Mouse (Mus musculus): ENCODE data around the gene Ints6. TPM values are rescaled to one million over a fixed set of nuclear protein-coding genes. Genes with fewer than 3 reads are reported as not detected.

Gene Ints6
- polyA plus RNA-seq, 1 experiment: 8.8 TPM

DNA sequence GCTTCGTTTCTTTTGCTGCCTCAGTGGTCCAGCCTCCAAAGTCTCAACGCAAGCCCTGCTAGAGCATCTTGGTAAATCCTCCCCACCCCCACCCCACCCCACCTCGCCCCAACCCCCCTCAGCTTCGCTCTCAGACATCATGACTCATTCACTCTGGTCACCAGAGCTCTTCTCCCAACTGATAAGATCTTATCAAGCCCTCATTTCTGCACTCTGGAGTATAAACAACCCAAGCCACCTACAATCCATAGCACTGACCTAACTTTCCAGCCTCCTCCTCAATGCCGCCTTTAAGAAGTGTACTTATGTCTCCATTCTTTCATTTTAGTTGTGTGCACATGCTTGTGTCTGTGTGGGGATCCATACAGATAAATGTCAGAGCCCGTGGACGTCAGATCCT lies 34.8 kb upstream of the Ints6 start:
- Histone ChIP-seq H3K4me3 (ENCODE audit: control insufficient read depth, insufficient read depth, low read length) (no peak overlapping the region), H3K36me3 (ENCODE audit: control insufficient read depth, insufficient read depth, low read length) (no peaks in the 10 kb centered on the region), H3K27me3 (ENCODE audit: control insufficient read depth, insufficient read depth, low read length) (no peaks in the 10 kb centered on the region), H3K4me1 (replicated peaks; ENCODE audit: control insufficient read depth, insufficient read depth, low read length) (peaks cover 3% of the 10 kb centered on the region), H3K27ac (ENCODE audit: control insufficient read depth, insufficient read depth, low read length) (no peak overlapping the region)
- 85% methylated on average over 7 of the region's 7 CpGs for WGBS
- TF ChIP-seq POLR2A (IDR thresholded peaks at IDR 0.05; ENCODE audit: control insufficient read depth, extremely low read depth, insufficient read depth, low read length, poor library complexity) (no peak), CTCF (IDR thresholded peaks at IDR 0.05; ENCODE audit: borderline replicate concordance, control insufficient read depth, extremely low read depth, insufficient read depth, low read length, poor library complexity) (no peak)
- DNase-seq: no peak

DNA sequence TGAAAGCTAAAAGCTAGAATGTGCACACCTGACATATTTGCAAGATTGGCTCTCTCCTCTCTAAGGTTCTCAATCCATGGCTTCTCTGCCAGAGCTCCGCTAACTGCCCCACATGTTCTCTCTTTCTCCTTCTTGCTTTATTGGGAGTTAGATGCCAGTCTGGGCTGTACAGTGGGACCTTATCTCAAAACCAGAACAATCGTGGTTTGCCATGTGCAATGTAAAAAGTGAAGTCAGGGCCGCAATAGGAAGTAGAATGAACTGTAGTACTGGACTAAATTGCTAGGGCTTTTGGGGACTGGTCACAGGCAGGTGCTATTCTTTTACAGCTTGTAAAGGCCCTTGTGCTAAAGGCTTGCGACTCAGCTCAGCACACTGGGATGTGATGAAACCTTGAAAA lies 28.3 kb upstream of the Ints6 start:
- TF ChIP-seq CTCF (IDR thresholded peaks at IDR 0.05; ENCODE audit: borderline replicate concordance, control insufficient read depth, extremely low read depth, insufficient read depth, low read length, poor library complexity) (no peak), POLR2A (IDR thresholded peaks at IDR 0.05; ENCODE audit: control insufficient read depth, extremely low read depth, insufficient read depth, low read length, poor library complexity) (no peak)
- DNase-seq: no peak
- H3K27ac ChIP-seq (ENCODE audit: control insufficient read depth, insufficient read depth, low read length): no peak overlapping the region
- H3K27me3 ChIP-seq (ENCODE audit: control insufficient read depth, insufficient read depth, low read length): no peaks in the 10 kb centered on the region
- no peaks in the 10 kb centered on the region for H3K36me3 ChIP-seq (ENCODE audit: control insufficient read depth, insufficient read depth, low read length)
- WGBS: 35% methylated on average over 4 of the region's 4 CpGs
- H3K4me3 ChIP-seq (ENCODE audit: control insufficient read depth, insufficient read depth, low read length): no peak overlapping the region
- no peaks in the 10 kb centered on the region for H3K4me1 ChIP-seq (replicated peaks; ENCODE audit: control insufficient read depth, insufficient read depth, low read length)

DNA sequence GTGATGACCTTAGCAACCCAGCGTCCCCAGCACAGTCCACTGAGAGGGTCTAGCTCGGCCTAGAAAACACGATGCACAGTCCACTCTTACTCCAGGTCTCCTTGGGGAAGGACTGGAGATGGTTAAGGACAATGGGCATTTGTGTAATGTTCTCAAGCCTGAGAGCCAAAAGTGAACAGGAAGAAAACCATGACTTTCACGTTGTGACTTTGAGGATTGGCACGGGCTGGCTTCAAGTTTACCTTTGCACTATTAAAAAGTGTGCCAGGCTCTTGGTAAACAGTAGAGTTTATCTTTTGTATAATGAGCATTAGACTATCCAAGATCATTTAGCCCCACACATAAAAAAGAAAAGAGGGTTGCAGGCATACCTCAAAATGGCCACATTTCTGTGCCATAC lies 22.0 kb upstream of the Ints6 start:
- Histone ChIP-seq H3K4me3 (ENCODE audit: control insufficient read depth, insufficient read depth, low read length) (no peak overlapping the region), H3K27me3 (ENCODE audit: control insufficient read depth, insufficient read depth, low read length) (no peaks in the 10 kb centered on the region), H3K36me3 (ENCODE audit: control insufficient read depth, insufficient read depth, low read length) (no peaks in the 10 kb centered on the region), H3K4me1 (replicated peaks; ENCODE audit: control insufficient read depth, insufficient read depth, low read length) (no peaks in the 10 kb centered on the region), H3K27ac (ENCODE audit: control insufficient read depth, insufficient read depth, low read length) (no peak overlapping the region)
- DNase-seq: no peak
- WGBS: 95% methylated on average over 5 of the region's 5 CpGs
- no peak for TF ChIP-seq CTCF (IDR thresholded peaks at IDR 0.05; ENCODE audit: borderline replicate concordance, control insufficient read depth, extremely low read depth, insufficient read depth, low read length, poor library complexity)
- TF ChIP-seq POLR2A (IDR thresholded peaks at IDR 0.05; ENCODE audit: control insufficient read depth, extremely low read depth, insufficient read depth, low read length, poor library complexity): no peak

DNA sequence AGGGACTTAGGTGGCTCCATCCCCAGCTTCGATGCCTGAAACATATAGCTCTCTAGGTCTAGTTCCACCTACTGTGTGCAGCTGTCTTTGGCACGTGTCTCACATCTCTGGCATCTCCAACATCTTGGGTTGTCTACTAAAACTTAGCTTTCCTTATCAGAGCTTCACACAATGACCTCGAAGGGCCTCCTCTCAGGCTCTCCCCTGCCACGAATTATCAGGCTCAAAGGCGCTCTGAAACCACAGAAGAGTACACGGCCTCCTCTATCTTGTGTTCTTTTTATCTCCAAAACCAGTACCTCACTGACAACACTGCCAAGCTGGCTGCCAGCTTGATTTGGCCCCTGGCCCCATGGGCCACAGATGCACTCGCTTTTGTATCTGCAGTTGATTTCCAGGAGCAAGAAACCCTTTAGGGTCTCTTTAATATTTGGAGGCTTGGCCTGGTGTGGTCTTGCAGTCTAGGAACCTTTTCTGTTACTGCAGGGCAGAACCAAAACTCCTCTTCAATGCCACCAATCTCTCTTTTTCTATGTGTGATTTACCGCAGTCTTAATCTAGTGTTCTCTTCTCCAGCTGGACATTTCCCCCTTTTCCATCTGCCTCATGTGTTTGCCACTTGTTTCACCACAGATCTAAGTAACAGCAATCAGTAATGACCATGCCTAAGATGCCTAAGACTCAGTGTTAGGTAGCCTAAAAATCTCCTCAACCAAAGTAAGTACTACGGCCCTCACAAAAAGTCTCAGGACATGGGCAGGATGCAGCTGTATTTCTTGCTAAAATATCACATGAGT lies 19.7 kb upstream of the Ints6 start:
- no peaks in the 10 kb centered on the region for H3K27me3 ChIP-seq (ENCODE audit: control insufficient read depth, insufficient read depth, low read length)
- H3K36me3 ChIP-seq (ENCODE audit: control insufficient read depth, insufficient read depth, low read length): no peaks in the 10 kb centered on the region
- WGBS: 40% methylated on average over 9 of the region's 9 CpGs
- no peak overlapping the region for H3K27ac ChIP-seq (ENCODE audit: control insufficient read depth, insufficient read depth, low read length)
- H3K4me3 ChIP-seq (ENCODE audit: control insufficient read depth, insufficient read depth, low read length): no peak overlapping the region
- DNase-seq: no peak
- no peak for TF ChIP-seq CTCF (IDR thresholded peaks at IDR 0.05; ENCODE audit: borderline replicate concordance, control insufficient read depth, extremely low read depth, insufficient read depth, low read length, poor library complexity)
- TF ChIP-seq POLR2A (IDR thresholded peaks at IDR 0.05; ENCODE audit: control insufficient read depth, extremely low read depth, insufficient read depth, low read length, poor library complexity): no peak
- no peaks in the 10 kb centered on the region for H3K4me1 ChIP-seq (replicated peaks; ENCODE audit: control insufficient read depth, insufficient read depth, low read length)

DNA sequence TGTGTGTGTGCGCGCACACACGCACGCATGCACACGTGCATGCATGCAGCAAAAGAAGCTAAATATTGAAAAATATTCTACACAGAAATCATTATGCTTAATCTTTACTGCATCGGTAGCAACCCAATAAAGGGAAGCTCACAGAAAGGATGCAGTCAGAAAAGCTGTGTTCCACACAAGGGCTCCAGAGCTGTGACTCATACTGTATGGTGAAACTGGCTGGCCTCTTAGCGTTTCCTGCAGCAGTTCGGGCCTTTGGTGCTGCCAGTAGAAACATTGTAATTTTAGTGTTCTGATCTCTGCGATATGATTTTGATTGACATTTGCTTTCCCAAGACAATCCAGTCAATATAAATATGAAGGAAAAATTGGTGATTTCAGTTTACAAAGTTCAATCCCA lies 17.1 kb upstream of the Ints6 start:
- no peak for DNase-seq
- H3K4me3 ChIP-seq (ENCODE audit: control insufficient read depth, insufficient read depth, low read length): no peak overlapping the region
- WGBS: 84% methylated on average over 9 of the region's 9 CpGs
- no peak for TF ChIP-seq POLR2A (IDR thresholded peaks at IDR 0.05; ENCODE audit: control insufficient read depth, extremely low read depth, insufficient read depth, low read length, poor library complexity)
- no peak for TF ChIP-seq CTCF (IDR thresholded peaks at IDR 0.05; ENCODE audit: borderline replicate concordance, control insufficient read depth, extremely low read depth, insufficient read depth, low read length, poor library complexity)
- no peaks in the 10 kb centered on the region for H3K36me3 ChIP-seq (ENCODE audit: control insufficient read depth, insufficient read depth, low read length)
- no peak overlapping the region for H3K27ac ChIP-seq (ENCODE audit: control insufficient read depth, insufficient read depth, low read length)
- H3K4me1 ChIP-seq (replicated peaks; ENCODE audit: control insufficient read depth, insufficient read depth, low read length): no peaks in the 10 kb centered on the region
- H3K27me3 ChIP-seq (ENCODE audit: control insufficient read depth, insufficient read depth, low read length): no peaks in the 10 kb centered on the region

DNA sequence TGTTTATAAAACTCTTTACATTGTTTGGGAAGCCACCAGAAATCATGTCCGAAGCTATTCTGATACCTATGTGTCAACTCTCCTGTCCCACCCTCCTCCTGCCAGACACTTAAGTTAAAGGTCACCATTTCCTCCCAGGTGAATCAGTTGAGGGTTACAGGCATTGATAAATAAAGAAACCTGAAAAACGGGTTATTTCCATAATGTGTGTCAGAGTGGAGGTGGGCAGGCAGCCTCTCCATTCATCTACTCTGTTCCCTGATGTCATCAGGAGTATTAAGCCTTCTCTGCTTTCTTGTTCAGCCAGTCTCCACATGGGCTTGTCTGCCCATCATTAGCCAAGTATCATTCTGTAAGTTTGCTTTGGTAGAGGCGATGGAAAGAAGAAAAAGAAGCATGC lies 14.1 kb upstream of the Ints6 start:
- H3K4me1 ChIP-seq (replicated peaks; ENCODE audit: control insufficient read depth, insufficient read depth, low read length): no peaks in the 10 kb centered on the region
- H3K36me3 ChIP-seq (ENCODE audit: control insufficient read depth, insufficient read depth, low read length): no peaks in the 10 kb centered on the region
- WGBS: 85% methylated on average over 3 of the region's 3 CpGs
- no peak overlapping the region for H3K4me3 ChIP-seq (ENCODE audit: control insufficient read depth, insufficient read depth, low read length)
- no peak for TF ChIP-seq POLR2A (IDR thresholded peaks at IDR 0.05; ENCODE audit: control insufficient read depth, extremely low read depth, insufficient read depth, low read length, poor library complexity)
- no peaks in the 10 kb centered on the region for H3K27me3 ChIP-seq (ENCODE audit: control insufficient read depth, insufficient read depth, low read length)
- no peak overlapping the region for H3K27ac ChIP-seq (ENCODE audit: control insufficient read depth, insufficient read depth, low read length)
- DNase-seq: no peak

DNA sequence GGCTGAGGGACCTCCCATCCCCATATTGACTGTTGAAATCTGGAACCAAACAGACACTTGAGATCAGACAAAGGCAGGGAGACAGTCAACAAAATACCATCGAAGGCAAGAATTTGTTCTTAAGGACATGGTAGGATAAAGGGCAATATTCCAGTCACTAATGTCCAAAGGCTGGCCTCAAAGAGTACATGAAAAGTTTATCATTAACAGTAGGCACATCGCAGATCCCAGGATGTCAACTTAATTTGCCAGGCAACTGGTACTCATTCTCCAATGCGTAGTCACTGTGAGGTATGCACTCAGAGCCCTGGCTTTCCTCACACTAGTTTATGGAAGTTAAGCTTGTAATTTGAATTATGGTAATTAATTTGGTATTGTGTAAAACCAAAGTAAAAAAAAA lies 13.3 kb upstream of the Ints6 start:
- H3K27me3 ChIP-seq (ENCODE audit: control insufficient read depth, insufficient read depth, low read length): no peaks in the 10 kb centered on the region

More for the DNA sequence above, 13.3 kb upstream of the Ints6 start:
- DNase-seq: no peak
- TF ChIP-seq CTCF (IDR thresholded peaks at IDR 0.05; ENCODE audit: borderline replicate concordance, control insufficient read depth, extremely low read depth, insufficient read depth, low read length, poor library complexity): no peak
- 93% methylated on average over 3 of the region's 3 CpGs for WGBS
- no peak overlapping the region for H3K4me3 ChIP-seq (ENCODE audit: control insufficient read depth, insufficient read depth, low read length)
- H3K36me3 ChIP-seq (ENCODE audit: control insufficient read depth, insufficient read depth, low read length): no peaks in the 10 kb centered on the region
- no peaks in the 10 kb centered on the region for H3K4me1 ChIP-seq (replicated peaks; ENCODE audit: control insufficient read depth, insufficient read depth, low read length)
- H3K27ac ChIP-seq (ENCODE audit: control insufficient read depth, insufficient read depth, low read length): no peak overlapping the region

Measured in thymus, adult 2 months (tissue).